Mouse (Mus musculus) embryonic fibroblast, embryonic 13.5 days (primary cell): Measurements from ENCODE around the gene Zfyve16. TPM values are rescaled to one million over a fixed set of nuclear protein-coding genes. Genes with fewer than 3 reads are reported as not detected.

Experiments used
- H3K27ac ChIP-seq: 2 replicates; pipeline ENCODE4 v1.5.1; 2012; ENCODE audit warnings: low read length, control low read depth, inconsistent platforms; ENCODE audit not compliant: insufficient read depth
- H3K4me1 ChIP-seq: 2 replicates; pipeline ENCODE4 v1.6.1; 2011; ENCODE audit warnings: low read length; ENCODE audit not compliant: control insufficient read depth, insufficient read depth
- H3K4me3 ChIP-seq: 2 replicates; pipeline ENCODE4 v1.5.1; 2011; ENCODE audit warnings: mild to moderate bottlenecking, control low read depth, low read length; ENCODE audit not compliant: insufficient read depth
- CTCF ChIP-seq: IDR thresholded peaks from 2 replicates; pipeline ENCODE4 v1.5.1; 2011; ENCODE audit warnings: mild to moderate bottlenecking, control low read depth, low read length, moderate library complexity, borderline replicate concordance; ENCODE audit not compliant: insufficient read depth
- POLR2A ChIP-seq: IDR thresholded peaks from 2 replicates; pipeline ENCODE4 v1.6.1; 2011; ENCODE audit warnings: low read depth, mild to moderate bottlenecking, control low read depth, low read length, moderate library complexity
- polyA plus RNA-seq: library from polyadenylated mRNA; stranded (reverse); fragments of >200 nt; gene quantifications from 2 replicates; pipeline ENCODE4 v1.2.4, GENCODE M21; 2011; ENCODE audit warnings: low read depth; ENCODE audit not compliant: missing spikeins, insufficient read length

Gene Zfyve16
- 30.4 and 32.6 TPM in 2 replicates for polyA plus RNA-seq

GRCm38 (mm10) chr13:92530721-92531211 lies at the start of gene Zfyve16:
Gene Zfyve16, minus strand, starts transcription at chr13:92530868.
- Histone ChIP-seq H3K4me3 (peak within 1 kb of the TSS; percentile 68), H3K4me1 (peaks cover 2% of the 10 kb centered on the region), H3K27ac (peak within 1 kb of the TSS; percentile 90)
- TF ChIP-seq POLR2A = peak; percentile 92
- no peak for TF ChIP-seq CTCF

GRCm38 (mm10) chr13:92578210-92578609 lies 47.5 kb upstream of the Zfyve16 start:
- Histone ChIP-seq H3K27ac (no peak overlapping the region), H3K4me1 (peaks cover 3% of the 10 kb centered on the region), H3K4me3 (no peak overlapping the region)
- TF ChIP-seq CTCF = no peak
- TF ChIP-seq POLR2A = no peak

GRCm38 (mm10) chr13:92576688-92577087 lies 46.0 kb upstream of the Zfyve16 start:
- Histone ChIP-seq H3K4me1 (peaks cover 3% of the 10 kb centered on the region), H3K4me3 (no peak overlapping the region), H3K27ac (no peak overlapping the region)
- TF ChIP-seq POLR2A (no peak), CTCF (no peak)

GRCm38 (mm10) chr13:92576072-92576471 lies 45.4 kb upstream of the Zfyve16 start, which contains the start of gene Spz1:
Gene Spz1, minus strand, starts transcription at chr13:92576172.
- Histone ChIP-seq H3K27ac (no peak within 1 kb of the TSS), H3K4me3 (no peak within 1 kb of the TSS), H3K4me1 (peaks cover 3% of the 10 kb centered on the region)
- TF ChIP-seq CTCF = no peak
- TF ChIP-seq POLR2A = no peak

GRCm38 (mm10) chr13:92559429-92559828 lies 28.8 kb upstream of the Zfyve16 start:
- Histone ChIP-seq H3K4me1 (no peaks in the 10 kb centered on the region; the same call in 1 of the 2 replicates), H3K4me3 (no peak overlapping the region), H3K27ac (no peak overlapping the region)
- TF ChIP-seq CTCF (no peak), POLR2A (no peak)

- no peak for TF ChIP-seq POLR2A
- no peak for TF ChIP-seq CTCF
- Histone ChIP-seq H3K4me1 (no peaks in the 10 kb centered on the region; the same call in 1 of the 2 replicates), H3K27ac (no peak overlapping the region), H3K4me3 (no peak overlapping the region)
Observed at GRCm38 (mm10) chr13:92557229-92557628, 26.6 kb upstream of the Zfyve16 start.

- no peak for TF ChIP-seq POLR2A
- no peak for TF ChIP-seq CTCF
- no peak overlapping the region for H3K27ac ChIP-seq
- no peaks in the 10 kb centered on the region; the same call in 1 of the 2 replicates for H3K4me1 ChIP-seq
- no peak overlapping the region for H3K4me3 ChIP-seq
Observed at GRCm38 (mm10) chr13:92556458-92557126, 25.9 kb upstream of the Zfyve16 start.

GRCm38 (mm10) chr13:92547093-92547492 lies 16.4 kb upstream of the Zfyve16 start:
- H3K4me3 ChIP-seq = no peak overlapping the region
- no peak overlapping the region for H3K27ac ChIP-seq
- no peaks in the 10 kb centered on the region for H3K4me1 ChIP-seq
- no peak for TF ChIP-seq POLR2A
- no peak for TF ChIP-seq CTCF

GRCm38 (mm10) chr13:92540997-92541396 lies 10.3 kb upstream of the Zfyve16 start:
- no peak overlapping the region for H3K4me3 ChIP-seq
- no peak for TF ChIP-seq CTCF
- TF ChIP-seq POLR2A = no peak
- no peak overlapping the region for H3K27ac ChIP-seq
- H3K4me1 ChIP-seq = no peaks in the 10 kb centered on the region

GRCm38 (mm10) chr13:92539126-92539525 lies 8.5 kb upstream of the Zfyve16 start:
- TF ChIP-seq CTCF (no peak), POLR2A (no peak)

More at GRCm38 (mm10) chr13:92539126-92539525, 8.5 kb upstream of the Zfyve16 start:
- H3K4me1 ChIP-seq = no peaks in the 10 kb centered on the region
- no peak overlapping the region for H3K27ac ChIP-seq
- no peak overlapping the region for H3K4me3 ChIP-seq
